Mouse (Mus musculus) skeletal muscle tissue, adult 2 months (tissue): ENCODE measurements at regions not wholly inside any gene's neighbourhood (a gene's known extent, or its start where the extent isn't known, plus 50 kb on each side); places are given as distances from the start of the nearest gene placed in this dataset.

Experiments
- DNase-seq: peaks from one replicate; pipeline ENCODE4 v3.0.0-alpha.2; 2012; ENCODE audit warnings: low read depth, low spot score

DNA sequence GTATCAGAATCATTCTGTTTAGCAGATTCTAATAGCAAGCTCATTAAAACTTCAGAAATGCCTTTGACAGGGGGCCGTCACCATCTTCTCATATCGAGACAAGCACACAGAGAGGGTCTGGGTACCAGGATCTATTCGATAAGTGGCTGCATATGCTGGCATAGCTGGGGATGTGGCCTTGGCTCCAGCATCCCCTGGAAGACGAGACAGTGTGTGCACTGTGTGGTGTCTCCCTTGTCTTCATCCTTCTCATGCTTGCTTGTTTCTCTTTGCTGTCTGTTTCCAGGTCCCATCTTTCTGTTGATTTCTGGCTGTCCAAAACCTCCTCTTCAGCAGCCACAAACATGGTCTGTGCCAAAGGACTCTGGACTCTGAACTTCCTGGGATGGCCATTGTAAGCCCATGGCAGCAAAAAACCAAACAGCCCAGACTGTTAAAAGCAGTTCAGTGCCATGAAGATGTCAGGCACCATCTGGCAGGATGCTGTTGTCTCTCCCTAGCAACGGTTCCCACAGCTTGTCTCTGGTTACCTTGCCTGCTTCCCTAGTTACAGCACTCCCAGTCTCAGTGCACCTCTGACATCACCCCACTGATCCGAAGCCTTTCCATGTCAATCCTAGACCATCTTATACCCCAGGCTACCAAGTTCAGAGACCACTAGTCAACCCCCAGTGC lies 56.5 kb downstream of the Kctd12 start:
- no peak for DNase-seq

DNA sequence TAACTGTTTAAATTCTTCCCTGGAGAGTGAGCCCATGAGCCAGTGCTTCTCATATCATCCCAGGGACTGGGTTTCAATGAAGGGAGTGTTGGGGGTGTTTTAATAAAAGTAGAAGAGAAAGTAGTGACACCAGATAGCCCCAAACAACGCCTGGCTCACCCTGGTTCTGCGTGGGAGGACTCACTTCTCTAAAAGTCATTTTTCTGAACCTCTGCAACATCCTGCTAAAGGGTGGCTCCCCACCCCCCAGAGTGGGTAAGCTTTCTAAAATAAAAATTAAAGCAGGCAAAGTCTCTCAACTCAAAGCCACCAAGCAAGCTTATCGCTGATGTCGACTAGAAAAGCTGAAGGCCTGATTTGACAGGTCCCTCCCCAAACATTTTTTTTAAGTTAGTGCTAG lies 57.8 kb downstream of the Kctd12 start:
- DNase-seq = peak; percentile 23

DNA sequence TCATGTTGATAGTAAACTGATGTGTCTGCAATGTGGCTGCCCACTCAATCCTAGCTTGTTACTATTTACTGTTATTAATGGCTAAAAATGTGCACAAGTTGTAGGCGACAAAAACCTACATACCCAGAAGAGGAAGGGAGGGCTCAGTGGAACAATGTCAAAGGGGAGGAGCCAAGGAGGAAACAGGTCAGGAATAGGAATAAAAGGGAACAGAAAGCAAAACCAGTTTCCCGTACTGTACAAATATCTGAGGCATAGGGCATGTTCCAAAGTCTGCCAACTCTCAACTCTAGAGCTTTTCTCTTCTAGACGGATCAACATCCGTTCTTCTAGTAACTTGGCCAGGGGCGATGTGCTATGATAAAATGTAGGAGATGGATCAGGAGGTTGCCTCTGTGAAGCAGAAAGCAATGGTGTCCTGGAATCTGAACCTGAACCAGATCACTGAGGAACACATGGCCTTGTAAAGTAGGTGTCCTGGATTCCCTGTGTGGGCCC lies 59.9 kb downstream of the Kctd12 start:
- peak; percentile 31 for DNase-seq

DNA sequence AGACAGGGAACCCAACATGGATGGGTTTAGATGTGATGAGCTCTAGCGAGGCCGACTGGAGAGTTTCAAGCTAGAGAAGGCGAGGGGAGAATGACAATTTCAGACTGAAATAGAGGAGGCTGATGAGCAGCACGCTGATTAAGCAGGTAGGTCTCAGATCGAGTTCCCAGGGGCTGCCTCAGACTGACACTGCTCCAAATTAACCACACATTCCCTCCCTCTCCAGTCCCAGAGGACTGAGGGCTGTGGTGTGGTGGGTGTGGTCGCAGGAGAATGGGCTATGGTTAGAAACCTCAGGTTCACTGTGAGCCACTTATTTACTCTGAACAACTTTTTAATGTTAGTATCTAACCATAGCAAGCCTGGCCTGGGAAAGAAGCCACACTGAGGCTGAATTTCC lies 62.0 kb downstream of the Kctd12 start:
- DNase-seq = no peak

DNA sequence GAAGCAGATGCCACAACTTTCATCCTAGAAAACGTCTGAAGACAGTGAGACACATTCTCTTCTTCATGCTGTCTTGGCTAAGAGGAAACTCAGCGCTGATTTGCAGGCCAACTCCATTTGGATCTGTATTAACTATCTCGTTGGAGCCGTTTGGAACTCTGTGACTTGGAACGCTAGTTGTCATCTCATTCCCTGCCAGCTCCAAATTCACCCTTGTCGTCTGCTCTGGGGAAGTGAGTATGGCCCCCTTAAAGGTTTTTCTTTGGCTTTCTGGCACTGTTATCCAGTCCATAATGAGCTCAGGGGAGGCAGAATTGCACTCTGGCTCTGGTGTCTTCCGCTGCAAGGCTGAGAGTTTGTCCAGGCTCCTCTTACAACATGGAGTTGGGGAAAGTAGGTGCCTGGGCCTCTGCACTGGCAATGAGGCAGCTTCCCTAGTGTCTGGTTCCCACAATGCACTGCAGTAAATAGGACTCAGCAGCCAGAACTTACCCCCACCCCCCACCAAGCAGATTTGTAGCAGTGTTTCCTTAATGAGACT lies 63.1 kb downstream of the Kctd12 start:
- no peak for DNase-seq

DNA sequence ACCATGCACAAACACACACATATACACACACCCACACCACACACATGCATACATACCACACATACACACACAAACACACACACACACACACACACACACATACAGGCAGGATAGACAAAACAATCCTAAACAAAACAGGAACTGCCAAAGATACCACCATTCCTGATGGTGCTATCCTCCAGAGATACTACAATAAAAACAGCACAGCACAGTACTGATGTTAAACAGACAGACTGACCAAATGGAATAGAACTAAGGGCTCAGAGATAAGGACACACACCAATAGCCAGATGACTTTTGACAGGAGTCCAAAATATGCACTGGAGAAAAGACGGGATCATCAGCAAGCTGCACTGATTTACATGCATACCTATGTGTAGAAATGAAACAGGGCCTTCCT lies 64.5 kb downstream of the Kctd12 start:
- DNase-seq = no peak

DNA sequence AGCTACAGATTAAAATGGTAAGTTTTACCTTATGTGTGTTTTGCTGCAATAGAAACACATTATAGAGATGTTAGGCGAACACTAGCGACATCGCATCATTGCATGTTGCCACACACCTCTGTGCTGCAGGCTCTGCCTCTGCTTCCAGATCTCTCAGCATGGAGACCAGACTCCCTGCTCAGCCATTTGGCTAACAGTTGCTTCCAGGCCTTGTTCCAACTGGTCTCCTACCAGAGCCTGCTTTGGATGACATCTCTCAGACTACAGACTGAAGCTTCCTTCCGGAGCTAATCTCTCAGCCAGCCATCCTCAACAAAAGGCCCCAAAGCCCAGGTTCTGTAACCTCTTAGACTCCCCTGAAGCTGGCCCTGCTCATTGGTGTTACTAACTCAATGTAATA lies 66.5 kb downstream of the Kctd12 start:
- peak; percentile 43 for DNase-seq

DNA sequence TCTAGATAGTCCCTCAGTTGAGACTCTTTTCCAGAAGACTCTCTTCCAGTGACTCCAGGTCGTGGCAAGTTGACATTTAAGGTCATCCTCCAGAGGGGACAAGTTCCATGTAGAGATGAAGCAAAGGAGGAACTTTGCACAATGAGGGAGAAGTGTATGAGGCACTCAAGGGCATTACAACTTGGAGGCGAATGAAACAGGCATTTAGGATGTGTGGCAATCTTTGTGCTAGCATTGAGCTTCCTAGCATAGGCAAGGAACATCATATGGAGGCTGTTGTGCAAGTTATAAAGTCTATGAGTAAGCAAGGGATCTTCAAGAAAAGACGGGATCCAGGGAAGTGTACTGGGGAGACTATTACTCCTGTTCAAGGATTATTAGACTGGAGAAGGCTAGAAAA lies 70.9 kb downstream of the Kctd12 start:
- DNase-seq = no peak

DNA sequence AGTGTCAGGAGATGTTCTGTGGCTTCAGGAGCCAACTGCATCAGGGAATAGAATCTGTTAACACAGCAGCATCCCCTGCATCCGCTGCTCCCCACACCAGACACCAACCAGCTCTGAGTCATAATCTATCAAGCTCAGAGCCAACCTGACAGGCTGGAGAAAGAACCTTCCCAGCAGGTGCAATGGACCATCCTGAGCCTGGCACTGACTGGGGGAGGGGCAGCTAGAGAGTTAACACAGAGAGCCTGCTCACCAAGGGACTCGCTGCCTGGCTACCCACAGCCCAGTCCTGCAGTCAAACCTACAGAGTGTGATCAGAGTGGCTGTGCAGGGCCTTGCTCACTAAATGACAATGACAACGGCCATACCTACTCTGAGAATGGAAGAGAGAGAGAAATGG lies 73.4 kb downstream of the Kctd12 start:
- no peak for DNase-seq

DNA sequence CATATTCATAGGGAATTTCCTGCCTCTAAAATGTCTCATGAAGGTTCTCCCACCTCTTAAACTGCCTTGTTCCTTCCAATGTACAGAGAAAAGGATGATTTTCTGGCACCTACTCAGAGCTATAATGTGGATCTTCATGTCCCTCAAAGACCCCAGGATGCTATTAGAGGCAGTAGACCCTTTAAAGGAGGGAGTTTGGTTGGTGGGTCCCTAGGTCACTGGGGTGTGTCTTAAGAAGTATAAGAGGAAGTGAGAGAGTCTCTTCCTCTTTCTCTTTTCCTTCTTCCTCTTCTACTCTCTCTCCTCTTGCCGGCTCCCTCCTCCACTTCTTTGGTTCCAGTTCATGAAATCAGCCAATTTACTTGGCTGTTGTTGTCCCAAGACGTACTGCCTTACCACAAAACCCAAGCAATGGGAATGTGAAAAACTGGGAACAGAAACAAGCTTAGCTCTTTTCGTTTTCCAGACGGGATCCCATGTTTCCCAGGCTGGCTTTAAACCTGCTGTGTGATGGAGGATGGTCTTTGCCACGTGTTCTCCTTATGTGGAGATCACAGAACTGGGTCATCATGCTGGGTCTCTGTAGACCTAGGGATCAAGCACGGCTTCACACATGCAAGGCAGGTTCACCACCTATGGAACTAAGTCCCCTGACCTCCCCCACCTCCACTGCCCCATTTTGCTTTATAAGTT lies 74.9 kb downstream of the Kctd12 start:
- DNase-seq = no peak

DNA sequence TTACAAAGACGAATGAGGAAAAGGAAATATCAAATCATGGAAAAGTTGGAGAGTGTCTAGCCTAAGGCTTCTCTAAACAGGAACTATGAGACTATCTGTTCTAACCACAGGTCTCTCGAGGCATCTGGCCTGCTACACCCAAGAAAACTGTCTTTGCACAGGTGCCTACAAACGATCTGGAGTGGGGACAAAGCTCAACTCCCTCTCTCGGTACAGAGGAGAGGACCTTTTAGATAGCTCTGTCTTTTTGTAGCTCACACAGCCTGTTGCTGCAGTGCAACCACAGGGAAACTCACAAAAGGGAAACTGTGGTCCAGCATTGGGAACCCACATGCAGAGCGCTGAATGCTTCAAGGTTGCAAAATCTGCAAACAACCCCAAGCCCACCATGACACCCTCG lies 75.6 kb downstream of the Kctd12 start:
- DNase-seq = no peak

DNA sequence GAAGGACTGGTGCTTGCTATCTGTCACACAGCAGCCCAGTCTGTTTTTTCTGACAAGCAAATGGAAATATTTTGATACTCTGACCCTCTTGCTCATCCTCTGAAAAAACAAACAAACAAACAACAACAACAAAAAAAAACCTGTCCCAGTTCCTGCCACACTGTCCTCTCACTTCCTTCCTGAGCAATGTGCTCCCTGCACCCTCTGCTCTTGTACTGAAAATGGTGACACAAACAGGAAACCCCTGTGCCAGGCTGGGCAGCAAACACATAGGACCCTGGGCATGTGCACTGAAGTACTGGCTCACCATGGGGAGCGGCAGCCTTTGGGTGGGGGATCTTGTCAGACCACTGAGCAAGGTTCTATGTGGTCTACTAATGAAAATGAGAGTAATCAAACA lies 76.2 kb downstream of the Kctd12 start:
- no peak for DNase-seq

DNA sequence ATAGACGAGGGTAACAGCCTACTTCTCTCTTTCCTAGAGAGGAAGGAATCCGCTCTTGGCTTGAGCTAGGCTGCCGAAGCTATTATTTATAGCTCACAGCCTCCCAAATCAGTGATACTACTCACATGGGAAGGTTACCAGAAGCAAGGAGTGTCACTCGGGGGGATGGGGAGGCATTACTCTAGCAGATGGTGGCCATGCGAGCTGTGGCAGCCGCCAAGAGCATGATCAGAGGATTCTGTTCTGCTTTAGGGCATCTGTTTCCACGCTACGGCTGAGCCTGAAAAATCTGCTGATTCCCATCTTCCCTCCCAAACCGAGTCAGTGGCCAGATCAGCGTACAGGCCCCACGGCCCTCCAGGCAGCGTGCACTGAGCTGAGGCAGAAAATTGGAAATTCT lies 79.5 kb downstream of the Kctd12 start:
- DNase-seq = peak; percentile 76

DNA sequence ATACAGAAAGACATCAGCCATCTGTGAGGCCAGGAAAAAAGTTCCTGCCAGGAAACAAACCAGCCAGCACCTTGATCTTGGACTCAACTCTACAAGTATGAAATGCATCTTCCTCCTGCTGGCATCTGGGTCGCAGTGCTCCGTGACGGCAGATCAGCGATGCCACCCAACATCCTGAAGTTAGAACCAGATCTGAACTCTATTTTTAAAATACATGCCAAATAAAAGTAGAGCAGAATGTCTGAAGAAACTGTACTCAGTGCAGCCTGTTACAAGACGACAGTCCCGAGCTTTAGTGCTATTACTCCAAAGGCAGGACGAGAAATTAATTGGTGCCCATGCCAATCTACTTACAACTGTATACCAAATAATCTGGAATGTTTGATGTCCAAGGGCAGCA lies 80.2 kb downstream of the Kctd12 start:
- DNase-seq = no peak

DNA sequence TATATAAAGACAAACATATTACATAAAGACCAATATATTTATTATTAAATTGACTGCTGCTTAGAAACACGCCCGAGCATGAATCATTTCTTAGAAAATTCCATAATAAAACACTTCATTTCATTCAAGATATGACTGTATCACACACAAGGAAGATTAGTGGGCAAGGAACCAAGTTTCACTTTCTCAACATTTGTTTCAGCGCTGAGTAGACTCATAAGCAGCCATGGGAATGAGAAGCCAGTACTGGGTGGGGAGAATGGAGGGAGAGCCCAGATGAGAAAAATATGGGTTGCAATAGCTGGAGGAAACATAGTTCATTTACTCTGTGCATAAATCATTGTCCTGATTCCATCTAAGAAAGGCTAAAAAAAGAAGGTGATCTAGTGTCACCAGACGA lies 84.0 kb downstream of the Kctd12 start:
- DNase-seq = peak; percentile 80

DNA sequence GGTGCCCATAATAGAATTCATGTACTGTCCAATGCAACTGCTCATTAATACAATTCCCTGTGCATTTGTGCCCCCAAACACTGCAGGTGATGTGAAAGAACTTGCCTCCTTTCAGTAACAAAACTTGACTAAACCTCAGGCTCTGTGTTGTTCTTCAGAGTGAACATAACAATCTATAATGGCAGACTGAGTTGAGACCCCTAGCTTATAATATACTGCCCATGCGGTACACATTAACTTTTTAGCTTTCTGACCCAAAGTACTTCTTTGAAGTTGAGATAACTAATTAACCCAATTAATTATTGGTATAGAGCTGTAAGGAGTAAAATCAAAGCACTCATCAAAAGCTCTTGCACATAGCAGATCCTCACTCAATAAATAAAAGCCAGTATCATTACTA lies 85.4 kb downstream of the Kctd12 start:
- no peak for DNase-seq

DNA sequence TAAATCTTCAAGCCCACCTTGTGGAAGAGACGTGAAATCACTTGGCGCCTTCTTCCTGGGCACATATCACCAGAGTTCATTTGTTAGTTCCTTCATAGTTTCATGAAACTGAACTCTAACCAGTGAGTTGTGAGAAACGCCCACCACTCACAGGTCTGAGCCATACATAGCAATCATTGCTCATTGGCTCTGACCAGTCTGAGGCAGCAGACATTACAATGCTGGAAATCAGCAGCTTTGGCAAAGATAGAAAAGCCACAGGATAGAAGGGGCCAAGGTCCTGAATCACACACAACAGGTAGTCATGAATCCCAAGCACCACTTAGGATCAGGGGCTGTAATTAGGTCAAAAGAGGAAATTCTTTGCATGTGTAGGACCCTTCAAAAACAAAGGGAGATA lies 85.9 kb downstream of the Kctd12 start:
- no peak for DNase-seq

DNA sequence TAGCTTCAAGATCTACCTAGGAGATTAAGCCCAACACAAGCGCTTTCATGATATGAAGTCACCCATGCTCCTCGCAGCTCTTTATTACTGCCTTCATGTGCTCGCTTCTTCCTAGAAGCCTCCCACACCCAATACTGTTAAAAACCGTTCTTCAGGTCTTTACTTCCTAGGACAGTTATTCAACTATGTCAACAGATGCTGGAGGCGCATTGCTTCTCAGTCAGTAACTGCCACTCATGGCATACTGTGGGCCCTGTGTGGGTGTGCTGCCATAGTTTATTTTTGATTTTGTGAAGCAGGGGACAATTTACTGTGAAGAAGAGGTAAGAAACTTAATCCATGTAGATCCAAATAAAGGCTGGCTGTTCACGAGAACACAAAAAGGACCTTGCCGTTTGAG lies 89.2 kb downstream of the Kctd12 start:
- DNase-seq = no peak

DNA sequence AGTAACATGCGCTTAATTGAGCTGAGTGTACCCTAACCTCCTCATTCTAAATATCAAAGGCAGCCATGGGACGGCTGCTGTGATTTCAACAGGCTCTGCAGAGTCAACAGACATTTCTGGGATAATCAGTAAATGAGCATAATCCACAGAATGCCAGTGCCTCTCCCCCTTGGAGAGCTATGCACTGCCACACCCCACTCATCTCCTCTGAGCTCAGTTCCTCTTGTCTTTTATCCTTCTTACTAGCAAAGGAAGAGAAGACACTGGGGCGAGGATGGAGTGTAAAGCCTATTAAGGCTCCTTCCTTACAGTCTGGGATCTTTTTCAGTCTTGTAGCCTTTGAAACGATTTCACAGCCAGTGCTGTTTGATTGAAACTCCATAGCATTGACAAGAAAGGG lies 90.9 kb downstream of the Kctd12 start:
- no peak for DNase-seq

DNA sequence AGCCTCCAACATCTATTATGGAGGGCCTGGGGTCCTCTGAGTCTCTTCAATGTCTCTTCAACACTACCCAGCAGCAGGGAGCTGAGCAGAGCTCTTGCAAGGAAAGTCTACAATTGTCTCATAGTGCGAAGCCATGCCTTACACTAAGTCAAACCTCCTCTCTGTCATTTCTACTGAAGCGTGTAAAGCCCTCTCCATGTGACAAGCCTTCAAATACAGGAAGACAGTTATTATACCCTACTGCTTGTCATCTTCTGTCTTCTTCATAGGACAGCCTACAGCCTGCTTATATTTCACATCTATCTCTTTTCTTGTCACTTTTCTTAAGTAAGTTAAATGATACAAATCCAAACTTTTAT lies 97.2 kb downstream of the Kctd12 start:
- no peak for DNase-seq

DNA sequence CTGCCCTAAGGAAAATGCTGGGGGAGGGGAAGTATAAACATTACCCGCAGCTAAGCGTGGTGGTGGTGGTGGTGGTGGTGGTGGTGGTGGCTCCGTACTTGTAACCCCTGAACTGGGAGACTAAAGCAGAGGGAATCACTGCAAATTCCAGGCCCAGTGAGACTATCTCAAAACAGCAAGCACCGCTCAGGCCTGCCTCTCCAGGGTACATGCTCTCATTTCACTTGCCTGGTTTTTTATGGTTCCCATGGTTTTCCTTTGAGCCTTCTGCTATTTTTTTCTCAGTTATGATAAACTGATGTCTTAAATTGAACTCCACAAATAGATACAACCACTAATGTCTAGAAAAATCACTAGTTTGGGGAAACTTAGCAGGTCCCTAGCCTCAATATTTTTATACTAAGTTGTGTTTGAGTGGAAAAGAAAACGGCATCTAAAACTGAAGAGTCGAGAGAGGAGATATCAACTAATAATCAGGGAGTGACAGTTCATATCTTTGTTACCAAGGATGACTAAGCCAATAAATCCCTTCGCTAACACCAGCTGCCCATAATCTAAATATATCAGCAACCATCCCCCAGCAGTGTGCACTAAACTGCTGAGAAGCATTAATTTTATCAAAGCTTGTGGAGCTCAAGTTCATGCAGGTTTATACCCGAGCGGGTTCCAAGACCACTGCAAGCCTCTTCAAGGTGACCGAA lies 97.7 kb downstream of the Kctd12 start:
- no peak for DNase-seq

DNA sequence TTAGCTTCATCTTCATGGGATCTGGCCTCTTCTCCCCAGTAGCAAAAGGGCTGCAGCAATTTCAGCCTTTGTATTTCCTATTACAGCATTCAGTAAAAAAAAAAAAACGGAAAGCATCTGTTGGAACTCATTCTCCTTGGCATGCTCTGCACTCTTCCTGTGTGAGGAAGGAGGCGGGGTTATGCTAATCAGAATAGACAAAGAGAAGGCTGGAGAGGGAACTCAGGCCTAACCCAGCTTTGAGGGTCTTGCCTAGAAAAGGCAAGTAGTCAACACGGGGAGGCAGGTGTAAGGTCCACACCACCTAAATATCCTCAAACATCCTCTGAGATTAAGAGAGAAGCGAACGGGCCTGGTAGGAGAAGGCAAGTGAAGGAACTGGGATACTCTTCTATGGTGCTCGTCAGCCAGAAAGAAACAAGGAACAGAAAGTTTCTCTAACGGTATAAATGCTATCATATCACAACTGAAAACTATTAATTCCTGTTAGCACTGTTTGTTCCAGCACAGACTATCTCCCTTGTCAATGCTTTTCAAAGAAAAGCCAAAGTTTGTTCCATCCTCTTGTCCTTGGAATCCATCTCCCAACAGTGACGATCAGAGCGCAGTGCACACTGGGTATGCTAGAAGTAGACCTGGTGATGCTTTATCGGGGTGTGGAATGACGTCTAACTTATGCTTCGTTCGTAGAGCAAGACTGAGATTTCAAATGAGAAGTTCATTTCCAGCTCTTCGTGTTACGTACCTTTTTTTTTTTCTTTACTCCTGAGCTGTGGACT lies 98.9 kb downstream of the Kctd12 start:
- peak; percentile 26 for DNase-seq
